Mouse (Mus musculus) brain, embryonic 14.5 days (tissue): ENCODE measurements at regions not wholly inside any gene's neighbourhood (a gene's known extent, or its start where the extent isn't known, plus 50 kb on each side); places are given as distances from the start of the nearest gene placed in this dataset.

Experiments used
- CTCF ChIP-seq: fragments of 200-500 bp; IDR thresholded peaks from 2 replicates; pipeline ENCODE4 v1.5.1; 2012; ENCODE audit warnings: inconsistent platforms, mild to moderate bottlenecking, moderate library complexity, borderline replicate concordance; ENCODE audit not compliant: insufficient read depth, insufficient read length; ENCODE audit errors: extremely low read depth
- POLR2A ChIP-seq: fragments of 200-500 bp; IDR thresholded peaks from 2 replicates; pipeline ENCODE4 v1.6.1; 2012; ENCODE audit warnings: mild to moderate bottlenecking, inconsistent platforms, borderline replicate concordance; ENCODE audit not compliant: poor library complexity, insufficient read depth, insufficient read length, severe bottlenecking; ENCODE audit errors: extremely low read depth

DNA sequence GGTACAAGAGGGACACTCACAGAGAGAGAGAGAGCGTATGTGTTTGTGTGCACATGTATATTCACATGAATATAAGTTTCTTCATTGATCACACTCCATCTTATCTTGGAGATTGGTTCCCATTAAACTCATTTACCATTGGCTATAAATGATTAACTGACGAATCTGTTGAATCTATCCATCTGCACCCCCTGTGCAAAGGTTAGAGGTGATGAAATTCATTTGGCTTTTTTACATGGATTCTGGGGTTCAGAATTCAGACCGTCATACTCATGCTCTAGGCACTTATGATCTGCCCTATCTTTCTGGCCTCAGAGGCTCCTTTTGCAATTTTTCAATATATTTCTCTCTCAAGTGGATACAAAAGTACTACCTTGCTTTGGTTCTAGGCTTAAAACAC is 3582.9 kb upstream of the Gm7489 start:
- TF ChIP-seq CTCF (no peak), POLR2A (no peak)
